27 mouse cellular contexts compared by ENCODE assay signal in the genomic region with DNA sequence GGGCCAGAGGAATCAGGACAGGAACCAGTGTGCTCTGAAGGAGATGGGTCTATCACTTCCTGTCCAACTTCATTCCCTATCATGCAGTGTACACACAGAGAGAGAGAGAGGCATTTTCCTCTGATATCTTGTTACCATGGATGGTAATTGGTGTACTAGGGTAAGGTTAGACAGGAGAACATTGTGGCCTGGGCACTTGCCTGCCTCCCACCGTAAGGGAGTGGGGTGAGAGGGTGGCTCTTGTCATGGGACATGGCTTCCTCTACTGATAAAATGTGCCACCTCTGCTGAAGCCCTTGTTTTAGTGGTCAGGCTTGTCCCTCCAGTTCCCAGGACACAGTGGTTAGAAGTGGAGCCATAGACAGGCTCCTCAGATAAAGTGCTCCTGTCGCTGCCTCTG. TPM values are rescaled to one million over a fixed set of nuclear protein-coding genes. Genes with fewer than 3 reads are reported as not detected.
"Had no signal": no experiment of that assay in that cellular context is flagged by ENCODE, and none has a peak within 500 bp of the region (broad histone marks: within the 10 kb centered on the region; RNA-seq: fewer than 3 reads in every experiment).

No protein-coding gene starts in this region.

- H3K9ac ChIP-seq: lung, embryonic 14.5 days; midbrain, embryonic 12.5 days; neural tube, embryonic 13.5 days; neural tube, embryonic 15.5 days had no signal

- H3K27ac ChIP-seq: midbrain, embryonic 10.5 days; midbrain, embryonic 12.5 days; neural tube, embryonic 13.5 days; neural tube, embryonic 15.5 days had no signal

- H3K4me2 ChIP-seq: lung, embryonic 14.5 days; midbrain, embryonic 12.5 days; neural tube, embryonic 13.5 days; neural tube, embryonic 15.5 days had no signal

- H3K4me3 ChIP-seq: midbrain, embryonic 10.5 days; midbrain, embryonic 12.5 days; myocyte; neural tube, embryonic 13.5 days; neural tube, embryonic 15.5 days had no signal

- DNase-seq: lung, adult 18-20 months; lung, embryonic 14.5 days; lung, postnatal 10 days; lung, postnatal 4 days; midbrain, embryonic 14.5 days; retina, postnatal 1 day; right cerebral cortex, adult 18-20 months; right cerebral cortex, postnatal 25 days; right cerebral cortex, postnatal 4 days; spleen, adult 18-20 months; thymus, adult 18-20 months; thymus, postnatal 14 days; thymus, postnatal 36 days had no signal

- H3K36me3 ChIP-seq: midbrain, embryonic 10.5 days; midbrain, embryonic 12.5 days; neural tube, embryonic 13.5 days; neural tube, embryonic 15.5 days had no signal

- H3K9me3 ChIP-seq: midbrain, embryonic 10.5 days; midbrain, embryonic 12.5 days; neural tube, embryonic 13.5 days; neural tube, embryonic 15.5 days had no signal

- H3K4me1 ChIP-seq: neural tube, embryonic 13.5 days; neural tube, embryonic 15.5 days had no signal

- H3K27me3 ChIP-seq: midbrain, embryonic 12.5 days; neural tube, embryonic 13.5 days; neural tube, embryonic 15.5 days had no signal

- ATAC-seq: midbrain, embryonic 16.5 days had no signal

RNA-seq across cellular contexts. Expression of a gene that starts 45.9 kb away (rescaled TPM):
- total RNA-seq: megakaryocyte-erythroid progenitor cell, adult 5-6 weeks had no signal
- polyA plus RNA-seq: liver, embryonic 16.5 days; lung, embryonic 14.5 days; lung, embryonic 16.5 days; midbrain, embryonic 10.5 days; midbrain, embryonic 12.5 days; midbrain, embryonic 14.5 days; midbrain, embryonic 16.5 days; myocyte; neural tube, embryonic 11.5 days; neural tube, embryonic 13.5 days; neural tube, embryonic 15.5 days; small intestine, adult 2 months; stomach, embryonic 14.5 days; stomach, embryonic 16.5 days; thymus, postnatal 0 days had no signal
